Mouse (Mus musculus) G1E-ER4 (cell line): Measurements from ENCODE around the gene Tnnc1. TPM values are rescaled to one million over a fixed set of nuclear protein-coding genes. Genes with fewer than 3 reads are reported as not detected.

Experiments used
- GATA1 ChIP-seq: IDR thresholded peaks from one replicate; pipeline ENCODE4 v1.8.0; 2012; ENCODE audit warnings: low read length, inconsistent platforms
- polyA plus RNA-seq: library from polyadenylated mRNA; stranded (reverse); fragments of >175 nt; gene quantifications from 2 replicates; pipeline ENCODE4 v1.2.3, GENCODE M21; 2012

Tnnc1 gene
- polyA plus RNA-seq, 1 experiment = 0.12 TPM

GRCm38 (mm10) chr14:31197547-31198516, 10.3 kb upstream of the Tnnc1 start:
- no peak for TF ChIP-seq GATA1

GRCm38 (mm10) chr14:31199599-31199998, 8.5 kb upstream of the Tnnc1 start:
- no peak for TF ChIP-seq GATA1

DNA sequence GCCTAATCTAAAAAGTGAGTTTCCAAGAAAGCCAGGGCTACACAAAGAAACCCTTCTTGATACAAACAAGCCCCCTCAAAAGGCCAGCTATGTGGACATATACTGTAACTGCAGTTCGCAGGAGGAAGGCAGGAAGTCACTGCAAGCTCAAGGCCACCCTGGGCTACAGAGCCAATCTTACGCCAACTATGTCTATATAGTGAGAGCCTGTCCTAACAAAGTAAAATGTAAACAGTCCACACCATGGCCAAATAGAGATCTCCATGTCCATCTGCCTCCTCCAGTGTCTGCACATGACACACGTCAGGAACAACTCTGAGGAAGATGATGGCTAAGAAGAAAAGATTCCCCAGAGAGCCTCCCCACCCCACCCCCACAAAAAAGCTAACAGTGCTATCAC, 8.1 kb upstream of the Tnnc1 start:
- no peak for TF ChIP-seq GATA1

DNA sequence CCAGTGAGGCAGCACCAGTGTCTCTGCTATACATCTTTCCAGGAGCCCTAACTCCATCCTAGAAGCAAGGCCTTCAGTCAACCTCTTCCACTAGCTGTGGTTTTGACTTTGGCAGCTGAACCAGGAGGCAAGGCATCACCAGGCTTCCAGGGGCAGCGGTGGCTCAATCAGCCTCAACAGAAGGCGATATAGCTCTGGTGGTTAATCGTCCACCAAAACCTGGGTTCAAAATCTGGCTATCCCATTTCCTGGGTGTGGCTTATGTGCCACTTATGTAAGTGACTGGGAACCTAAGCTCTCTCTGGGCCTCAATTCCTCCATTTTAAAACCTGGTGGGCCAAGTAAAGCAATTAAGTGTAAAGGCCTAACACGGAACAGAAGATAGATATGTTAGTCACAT, 3.3 kb upstream of the Tnnc1 start:
- no peak for TF ChIP-seq GATA1

DNA sequence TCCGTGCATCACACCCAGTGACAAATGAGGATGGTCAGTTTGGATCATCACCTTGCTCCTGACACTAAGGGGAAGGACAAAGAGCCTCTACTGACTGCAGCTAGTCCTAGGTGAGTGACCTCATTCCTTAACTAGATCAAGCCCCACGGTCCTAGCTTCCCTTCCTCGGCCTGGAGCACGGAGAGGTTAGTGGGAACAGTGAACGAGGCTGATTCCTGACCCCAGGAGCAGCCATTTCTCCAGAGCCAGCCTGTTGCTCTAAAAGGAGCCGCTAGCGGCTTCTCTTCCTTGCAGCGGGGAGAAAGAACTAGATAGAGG, 2.9 kb upstream of the Tnnc1 start:
- TF ChIP-seq GATA1 = no peak

- TF ChIP-seq GATA1 = no peak
Observed at GRCm38 (mm10) chr14:31205562-31206467, 2.3 kb upstream of the Tnnc1 start.

DNA sequence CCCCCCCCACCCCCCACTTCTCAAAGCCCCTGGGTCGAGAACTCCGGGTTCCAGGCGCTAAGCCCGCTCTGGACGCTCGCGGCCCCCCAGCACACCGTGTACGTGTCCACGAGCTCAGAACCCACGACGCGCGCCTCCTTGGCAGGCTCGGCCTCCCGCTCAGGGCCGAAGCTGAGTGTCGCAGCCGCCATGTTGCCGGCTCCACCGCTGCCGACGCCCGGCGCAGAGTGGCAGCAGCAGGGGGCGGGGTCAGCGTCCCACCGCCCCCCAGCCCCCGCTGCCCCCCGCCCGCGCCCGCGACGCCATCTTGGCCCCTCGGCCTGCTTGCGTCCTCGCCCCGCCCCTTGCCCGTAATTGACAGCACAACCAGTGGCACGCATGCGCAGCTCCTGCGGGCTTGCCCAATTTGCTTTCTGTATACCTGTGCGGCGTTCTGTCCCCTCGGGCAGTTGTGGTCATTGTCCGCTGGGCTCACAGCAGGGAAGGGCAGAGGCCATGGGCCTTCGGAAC, 1.6 kb upstream of the Tnnc1 start:
- TF ChIP-seq GATA1 = no peak

DNA sequence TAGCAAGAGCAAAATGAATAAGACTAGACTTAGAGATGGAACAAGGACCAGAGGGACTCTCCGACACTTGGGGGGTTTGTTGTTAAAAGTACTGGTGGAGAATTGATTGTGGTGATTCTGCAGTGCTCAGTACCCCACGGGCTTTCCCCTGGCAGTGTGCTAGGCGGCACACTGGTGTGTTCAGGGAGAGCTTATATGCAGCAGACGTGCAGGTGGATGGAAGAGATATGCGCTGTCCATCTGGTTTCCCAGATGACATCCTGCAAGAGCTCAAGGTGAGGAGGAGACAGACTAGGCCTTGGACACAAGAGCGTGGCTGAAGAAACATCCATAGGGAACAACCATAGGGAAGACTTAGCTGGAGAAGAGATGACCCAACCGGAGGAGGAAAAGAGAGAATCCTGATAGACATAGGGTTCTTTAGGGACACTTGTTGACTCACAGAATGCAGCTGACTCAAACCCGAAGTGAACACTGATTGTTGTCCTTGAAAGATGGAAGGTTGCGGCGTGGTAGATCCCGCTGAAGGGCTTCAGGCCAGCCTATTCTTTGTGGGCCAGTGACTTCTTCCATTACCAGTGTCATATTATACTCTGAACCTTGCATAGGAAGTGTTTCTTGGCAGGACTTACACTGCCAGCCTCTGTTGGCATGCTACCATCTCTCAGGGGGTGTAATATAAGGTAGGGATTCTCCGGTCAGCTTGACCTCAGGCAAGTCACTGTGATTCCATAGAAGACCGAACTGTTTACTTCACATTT, 862 bp upstream of the Tnnc1 start:
- TF ChIP-seq GATA1 = no peak

DNA sequence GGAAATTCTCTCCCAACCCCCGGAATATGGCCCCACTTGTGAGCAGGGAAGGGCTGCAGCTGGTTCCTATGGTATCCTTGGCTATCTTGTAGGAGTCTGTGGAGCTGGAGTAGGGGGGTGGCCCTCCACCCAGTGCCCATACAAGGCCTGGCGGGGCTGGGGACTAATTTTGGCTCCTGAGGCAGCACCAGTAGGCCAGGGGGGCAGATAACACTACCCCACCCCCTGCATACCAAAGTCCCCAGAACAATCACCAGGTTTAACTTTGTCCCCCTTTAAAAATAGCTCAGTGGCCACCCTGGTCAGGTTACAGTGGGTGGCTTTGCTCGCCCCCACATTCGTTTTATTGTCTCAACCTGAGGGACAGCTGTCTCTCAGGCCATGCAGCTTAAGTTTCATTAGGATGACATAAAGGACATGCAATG, 1.0 kb downstream of the Tnnc1 start:
- no peak for TF ChIP-seq GATA1

DNA sequence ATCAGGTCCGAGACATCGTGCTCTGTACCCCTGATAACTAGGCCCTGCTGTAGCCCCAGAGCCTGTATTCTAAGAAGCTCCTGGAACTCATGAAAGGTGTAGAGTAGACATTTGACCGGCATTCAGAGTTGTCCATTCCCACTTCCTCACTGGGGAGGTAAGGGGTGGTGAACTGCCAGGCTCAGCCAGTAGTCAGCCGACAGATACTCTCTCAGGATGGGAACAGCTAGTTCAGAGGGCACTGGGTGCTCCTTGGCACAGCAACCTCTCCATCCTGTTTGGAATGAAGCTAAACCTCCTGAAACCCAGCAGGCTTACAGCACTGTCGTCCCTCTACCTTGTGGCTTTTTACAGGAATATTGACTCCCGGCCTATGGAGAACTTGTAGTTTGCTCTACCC, 3.7 kb downstream of the Tnnc1 start:
- no peak for TF ChIP-seq GATA1

DNA sequence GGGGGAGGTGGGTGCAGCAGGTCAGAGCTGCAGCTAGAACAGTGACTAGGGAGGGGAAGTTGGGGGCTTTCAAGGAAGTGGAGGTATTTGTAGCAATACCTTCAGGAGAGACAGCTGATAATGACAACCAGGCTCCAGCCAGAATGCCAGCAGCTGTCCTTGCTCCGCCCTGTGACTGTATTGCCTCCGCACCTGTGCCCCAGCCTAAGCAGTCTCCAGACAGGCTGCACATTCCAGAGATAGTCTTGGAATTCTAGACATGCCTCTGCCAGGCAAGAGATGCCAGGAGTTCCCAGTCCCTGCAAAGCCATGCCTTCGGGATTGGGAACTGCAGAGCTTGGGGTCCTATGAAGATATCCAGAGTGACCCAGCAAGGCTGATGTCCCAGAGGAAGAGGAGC, 4.4 kb downstream of the Tnnc1 start:
- TF ChIP-seq GATA1 = no peak

DNA sequence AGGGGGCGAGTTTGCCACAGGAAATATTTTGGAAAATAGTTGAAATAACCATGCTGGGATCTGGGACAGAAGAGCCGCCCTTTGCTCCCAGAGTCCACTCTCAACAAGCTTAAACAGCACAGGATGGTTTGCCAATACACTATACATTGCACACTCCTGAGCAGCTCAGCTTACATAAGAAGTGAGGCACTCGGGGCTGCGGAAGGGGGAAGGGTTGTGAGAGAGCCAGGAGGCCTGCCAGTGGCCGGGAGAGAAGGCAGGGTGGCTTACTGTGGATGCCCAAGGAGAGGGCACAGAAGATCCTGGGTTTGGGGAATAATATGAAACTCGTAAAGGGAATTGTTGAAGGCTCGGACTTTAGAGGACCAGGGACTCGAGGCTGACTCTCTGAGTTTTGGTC, 5.8 kb downstream of the Tnnc1 start:
- no peak for TF ChIP-seq GATA1

GRCm38 (mm10) chr14:31214684-31215083, 6.6 kb downstream of the Tnnc1 start:
- TF ChIP-seq GATA1 = no peak

- TF ChIP-seq GATA1 = no peak
Observed at GRCm38 (mm10) chr14:31215157-31216002, 7.3 kb downstream of the Tnnc1 start.
